Mouse (Mus musculus) ZHBTc4 (cell line): ENCODE data around the gene Barhl1.

ENCODE experiments used
- DNase-seq: peaks from one replicate; pipeline ENCODE4 v3.0.0-alpha.2; 2011; ENCODE audit warnings: low read depth, low spot score

Barhl1 gene

GRCm38 (mm10) chr2:28863857-28864256, 52.6 kb downstream of the Barhl1 start:
- DNase-seq: no peak

DNA sequence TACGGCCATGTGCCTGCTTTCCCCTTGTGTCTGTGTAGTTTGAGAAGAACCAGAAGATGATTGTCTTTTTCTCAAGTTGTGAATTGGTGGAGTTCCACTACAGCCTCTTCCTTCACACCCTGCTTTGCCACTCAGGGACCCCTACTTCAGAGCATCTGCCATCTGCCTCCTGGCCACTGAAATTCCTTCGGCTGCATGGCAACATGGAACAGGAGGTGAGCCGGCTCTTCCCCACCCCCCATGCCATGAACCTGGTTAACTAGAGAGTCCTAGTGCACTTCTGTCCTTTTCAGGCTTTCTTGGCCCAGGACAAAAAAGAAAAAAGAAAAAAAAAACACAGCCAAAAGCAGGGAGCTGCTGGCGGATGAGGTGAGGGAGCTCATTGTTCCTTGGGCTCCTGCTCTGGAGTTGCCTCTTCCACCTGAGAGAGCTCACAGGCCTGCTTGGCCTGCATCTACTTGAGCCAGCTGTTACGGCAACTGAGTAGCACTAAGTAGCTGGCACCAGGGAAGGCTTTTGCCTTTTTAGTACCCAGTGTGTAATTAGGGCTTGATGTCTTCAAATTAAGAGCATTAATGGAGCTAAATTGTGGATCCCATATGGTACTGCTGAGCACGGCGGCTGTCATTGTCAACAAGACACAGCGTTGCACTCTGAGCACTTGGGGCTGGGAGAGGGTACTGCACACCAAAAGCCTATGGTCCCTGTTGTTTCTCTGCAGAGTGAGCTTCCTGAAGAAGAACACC, 55.6 kb downstream of the Barhl1 start:
- no peak for DNase-seq

GRCm38 (mm10) chr2:28859303-28859702, 57.2 kb downstream of the Barhl1 start:
- no peak for DNase-seq
